Mouse (Mus musculus): ENCODE results near the gene Sapcd2.

DNA sequence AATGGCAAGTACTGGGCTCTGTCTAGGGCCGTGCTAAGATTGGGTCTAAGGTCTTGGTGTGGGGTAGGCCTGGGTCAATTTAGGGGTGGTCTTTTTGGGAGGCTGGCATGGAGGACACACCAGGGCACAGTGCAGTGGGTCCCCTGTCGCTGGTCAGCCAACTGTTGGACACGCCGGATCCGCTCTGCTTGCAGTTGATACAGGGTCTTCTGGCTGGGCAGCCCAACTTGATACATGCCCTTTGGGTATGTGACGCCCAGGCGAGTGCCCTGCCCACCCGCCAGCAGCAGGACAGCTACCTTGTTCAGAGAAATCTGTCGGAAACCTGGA lies 7.4 kb upstream of the Sapcd2 start:
- TF ChIP-seq CTCF (conservative IDR thresholded peaks at IDR 0.05; ENCODE audit: insufficient read depth, insufficient read length, low read depth, low read length), result no peak
- no peak for TF ChIP-seq POLR2A (IDR thresholded peaks at IDR 0.05; ENCODE audit: low read depth, low read length)

Measured in kidney, adult 2 months (tissue).